26 mouse cellular contexts compared by ENCODE assay signal in the genomic region with DNA sequence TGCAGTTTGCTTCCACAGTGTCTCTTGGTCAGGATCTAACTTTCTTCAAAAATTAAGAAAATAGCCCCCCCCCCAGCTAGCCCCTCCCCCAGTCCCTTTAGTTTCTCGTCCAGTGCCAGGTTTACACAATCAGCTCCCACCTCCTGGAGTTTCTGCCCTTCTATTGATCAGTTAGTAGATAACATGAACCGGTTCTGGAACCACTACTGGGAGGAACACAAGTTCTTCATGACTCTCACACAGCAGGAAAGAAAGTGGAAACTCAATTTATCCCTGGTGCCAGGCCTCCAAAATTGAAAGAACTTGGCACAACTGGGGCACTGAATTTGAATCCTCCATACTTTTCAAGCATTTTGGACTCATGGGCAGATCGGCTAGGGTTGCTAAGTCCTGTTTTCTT.
"Had no signal": no experiment of that assay in that cellular context is flagged by ENCODE, and none has a peak within 500 bp of the region (broad histone marks: within the 10 kb centered on the region; RNA-seq: fewer than 3 reads in every experiment).

No protein-coding gene starts in this region.

- H3K36me3 ChIP-seq: embryonic facial prominence, embryonic 10.5 days; embryonic facial prominence, embryonic 12.5 days; embryonic facial prominence, embryonic 13.5 days; embryonic facial prominence, embryonic 15.5 days; forebrain, embryonic 10.5 days; forebrain, embryonic 12.5 days; forebrain, embryonic 15.5 days had no signal

- H3K27me3 ChIP-seq: embryonic facial prominence, embryonic 12.5 days; embryonic facial prominence, embryonic 13.5 days; embryonic facial prominence, embryonic 15.5 days; forebrain, embryonic 12.5 days; forebrain, embryonic 13.5 days; forebrain, embryonic 15.5 days had no signal

- H3K27ac ChIP-seq: embryonic facial prominence, embryonic 10.5 days; embryonic facial prominence, embryonic 12.5 days; embryonic facial prominence, embryonic 13.5 days; embryonic facial prominence, embryonic 15.5 days; forebrain, embryonic 10.5 days; forebrain, embryonic 12.5 days; forebrain, embryonic 13.5 days; forebrain, embryonic 15.5 days; gastrocnemius, adult 2 months had no signal

- DNase-seq: cerebellum, adult 18-20 months; cerebellum, adult 2 months; cerebellum, adult 8-10 months; cerebellum, adult 9-10 months; cerebellum, adult 9-11 months; cerebellum, postnatal 10 days; cerebellum, postnatal 14 days; cerebellum, postnatal 25 days; cerebellum, postnatal 36 days; embryo, embryonic 11 days; forebrain, postnatal 0 days; gastrocnemius, adult 2 months; gastrocnemius, postnatal 10 days; gastrocnemius, postnatal 14 days; gastrocnemius, postnatal 25 days; gastrocnemius, postnatal 36 days; heart, adult 18-20 months had no signal

- H3K4me3 ChIP-seq: embryonic facial prominence, embryonic 10.5 days; embryonic facial prominence, embryonic 12.5 days; embryonic facial prominence, embryonic 13.5 days; embryonic facial prominence, embryonic 15.5 days; erythroblast, embryonic 14.5 days; forebrain, embryonic 10.5 days; forebrain, embryonic 12.5 days; forebrain, embryonic 13.5 days; forebrain, embryonic 15.5 days; gastrocnemius, adult 2 months had no signal

- H3K9ac ChIP-seq: embryonic facial prominence, embryonic 12.5 days; embryonic facial prominence, embryonic 15.5 days; forebrain, embryonic 12.5 days; forebrain, embryonic 13.5 days; forebrain, embryonic 15.5 days; forebrain, postnatal 0 days had no signal

- H3K9me3 ChIP-seq: embryonic facial prominence, embryonic 10.5 days; embryonic facial prominence, embryonic 12.5 days; embryonic facial prominence, embryonic 13.5 days; embryonic facial prominence, embryonic 15.5 days; forebrain, embryonic 10.5 days; forebrain, embryonic 12.5 days; forebrain, embryonic 13.5 days; forebrain, embryonic 15.5 days had no signal

- H3K4me2 ChIP-seq: embryonic facial prominence, embryonic 12.5 days; embryonic facial prominence, embryonic 13.5 days; embryonic facial prominence, embryonic 15.5 days; forebrain, embryonic 12.5 days; forebrain, embryonic 13.5 days; forebrain, embryonic 15.5 days had no signal

- H3K4me1 ChIP-seq: embryonic facial prominence, embryonic 10.5 days; embryonic facial prominence, embryonic 12.5 days; embryonic facial prominence, embryonic 13.5 days; embryonic facial prominence, embryonic 15.5 days; forebrain, embryonic 10.5 days; forebrain, embryonic 12.5 days; forebrain, embryonic 13.5 days; forebrain, embryonic 15.5 days had no signal
